Mouse (Mus musculus) megakaryocyte, adult 5-6 weeks (primary cell): ENCODE results near the gene Cenpn. TPM values are rescaled to one million over a fixed set of nuclear protein-coding genes. Genes with fewer than 3 reads are reported as not detected.

Source experiments
- ATAC-seq: 2 replicates; pipeline ENCODE4 v1.8.0; 2016; ENCODE audit warnings: mild to moderate bottlenecking, inconsistent platforms; ENCODE audit not compliant: poor library complexity, severe bottlenecking
- total RNA-seq, 2 experiments: library from RNA; stranded (forward) in 1 of 2; stranded (reverse) in 1 of 2; fragments of 153-499, 151-499 nt in 1 of 2; fragments of 221-1000, 200-1000 nt in 1 of 2; gene quantifications; 2 replicates each; pipeline versions ENCODE4 v1.2.3 to v1.2.4; 2015 to 2017

Cenpn gene
- total RNA-seq (2015) (26.9 and 35.6 TPM in 2 replicates), total RNA-seq (2017) (35.7 and 36.8 TPM in 2 replicates)

DNA sequence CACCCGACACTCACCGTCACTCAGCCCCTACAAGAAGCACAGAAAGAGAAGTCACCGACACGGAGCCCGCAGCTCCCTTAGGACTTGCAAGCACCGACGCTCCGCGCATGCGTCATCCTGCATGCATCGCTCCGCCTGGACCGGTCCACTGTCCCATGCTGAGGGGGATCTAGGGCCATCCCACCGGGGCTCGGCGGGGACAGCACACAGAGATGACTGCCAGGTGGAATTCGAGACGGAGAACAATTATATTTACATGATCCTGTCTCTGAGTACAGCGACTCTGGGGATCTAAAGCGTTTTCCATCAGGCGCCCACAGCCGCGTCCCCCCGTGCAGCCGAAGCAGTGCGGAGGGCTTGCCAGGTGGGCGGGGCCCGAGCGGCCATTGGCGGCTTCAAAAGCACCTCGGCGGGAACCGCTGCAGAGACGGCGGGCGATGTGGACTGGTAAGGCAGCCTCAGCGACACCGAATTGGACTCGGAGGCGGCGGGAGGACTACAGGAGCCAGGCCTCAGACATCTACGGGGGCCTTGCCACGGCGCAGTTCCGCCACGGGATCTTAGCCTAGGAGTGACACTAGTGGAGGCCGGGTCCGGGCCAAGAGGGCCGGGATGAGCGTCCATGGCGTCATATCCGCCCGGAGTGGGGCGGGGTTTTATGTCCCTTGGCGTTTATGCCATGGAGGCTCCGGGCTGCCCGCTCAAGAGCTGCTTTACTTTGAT, at the start of gene Cenpn, which contains the start of gene Cmc2:
TSS of gene Cenpn (plus strand) at position 394 of the 723 bp plus-strand sequence.
TSS of gene Cmc2 (minus strand) at position 119 of the 723 bp plus-strand sequence.
- peak; percentile 85 for ATAC-seq

DNA sequence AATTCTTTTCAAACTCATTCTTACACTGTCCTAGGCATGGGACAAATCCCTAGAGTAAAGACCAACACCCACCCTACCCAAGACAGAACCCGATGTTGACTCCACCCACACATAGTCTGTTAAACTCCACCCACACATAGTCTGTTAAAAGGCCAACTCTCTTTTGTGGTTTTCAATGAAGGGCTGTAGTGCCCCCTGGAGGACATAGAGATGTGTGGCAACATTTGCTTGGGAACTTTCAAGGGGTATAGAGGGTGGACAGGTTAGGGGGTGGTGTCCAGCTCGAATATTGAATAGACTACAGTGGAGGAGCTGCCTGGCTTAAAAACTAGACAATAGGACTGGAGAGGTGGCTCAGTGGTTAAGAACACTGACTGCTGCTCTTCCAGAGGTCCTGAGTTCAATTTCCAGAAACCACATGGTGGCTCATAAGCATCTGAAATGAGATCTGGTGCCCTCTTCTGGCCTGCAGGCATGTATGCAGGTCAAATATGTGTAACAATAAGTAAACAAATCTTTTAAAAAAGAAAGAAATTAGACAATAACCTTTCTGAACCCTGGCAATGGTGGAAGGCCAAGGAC, 48.7 kb upstream of the Cenpn start:
- peak; percentile 30; the same call in 1 of the 2 replicates for ATAC-seq

- no peak for ATAC-seq
Measured at GRCm38 (mm10) chr8:116873586-116873985, 47.9 kb upstream of the Cenpn start.

DNA sequence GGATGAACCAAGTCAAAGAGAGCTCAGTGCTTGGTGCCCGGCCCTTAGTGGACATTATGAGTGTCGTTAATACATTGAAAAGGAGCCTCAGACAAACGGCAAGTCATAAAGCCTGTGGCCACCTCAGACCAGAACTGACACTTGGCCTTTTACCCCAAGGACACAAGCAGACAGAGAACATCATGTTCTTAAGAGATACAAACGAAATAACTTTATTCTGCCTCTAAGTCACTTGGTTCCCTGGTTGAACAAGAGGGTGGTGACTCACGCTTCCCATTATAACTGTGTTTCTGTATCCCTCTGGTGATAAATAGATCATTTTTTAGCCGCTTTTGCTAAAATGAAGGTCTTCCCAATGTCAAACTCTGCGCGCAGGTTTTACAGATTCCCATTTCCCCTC, 47.5 kb upstream of the Cenpn start:
- ATAC-seq: no peak

- ATAC-seq: no peak
Measured at GRCm38 (mm10) chr8:116875798-116876450, 45.6 kb upstream of the Cenpn start.

- no peak for ATAC-seq
Measured at GRCm38 (mm10) chr8:116881396-116881795, 40.1 kb upstream of the Cenpn start.

- ATAC-seq: no peak
Measured at GRCm38 (mm10) chr8:116887813-116888212, 33.7 kb upstream of the Cenpn start.

GRCm38 (mm10) chr8:116891446-116891845, 30.1 kb upstream of the Cenpn start:
- no peak for ATAC-seq

- ATAC-seq: no peak
Measured at GRCm38 (mm10) chr8:116892130-116892529, 29.4 kb upstream of the Cenpn start.

DNA sequence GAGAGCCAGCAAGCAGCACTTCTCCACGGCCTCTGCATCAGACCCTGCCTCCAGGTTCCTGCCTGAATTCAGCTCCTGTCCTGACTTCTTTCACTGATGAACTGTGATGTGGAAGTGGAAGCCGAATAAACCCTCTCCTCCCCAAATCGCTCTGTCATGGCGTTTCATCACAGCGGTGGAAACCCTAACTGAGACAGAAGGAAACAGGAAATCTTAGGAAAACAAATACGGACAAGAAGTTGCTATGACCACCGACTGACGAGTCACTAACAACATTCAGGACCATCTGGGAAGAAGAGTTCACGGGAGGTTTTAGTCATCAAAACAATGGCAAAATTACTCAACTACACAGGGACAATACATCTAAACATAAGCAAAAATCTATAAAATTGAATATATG, 28.9 kb upstream of the Cenpn start:
- ATAC-seq: peak; percentile 45

DNA sequence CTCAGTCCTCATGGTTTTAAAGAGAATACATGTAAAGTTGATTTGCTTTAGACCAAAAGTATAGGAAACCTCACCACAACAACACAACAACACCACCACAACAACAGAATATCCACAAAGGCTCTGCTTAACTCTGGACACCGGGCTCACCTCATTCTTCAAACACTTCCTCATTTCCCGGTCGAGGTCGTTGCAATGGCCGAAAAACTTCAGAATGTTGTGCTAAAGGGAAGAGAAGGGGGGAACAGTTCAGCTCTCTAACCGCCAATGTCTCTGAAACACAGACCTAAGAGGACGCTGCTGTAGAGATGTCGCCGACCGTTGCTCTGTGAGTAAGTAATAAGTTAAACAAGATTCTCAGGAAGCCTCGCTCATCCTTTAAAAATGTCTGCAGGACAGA, 27.6 kb upstream of the Cenpn start:
- peak; percentile 43; the same call in 1 of the 2 replicates for ATAC-seq

GRCm38 (mm10) chr8:116895521-116895920, 26.0 kb upstream of the Cenpn start:
- no peak for ATAC-seq

GRCm38 (mm10) chr8:116904736-116905135, 16.8 kb upstream of the Cenpn start:
- ATAC-seq: no peak

DNA sequence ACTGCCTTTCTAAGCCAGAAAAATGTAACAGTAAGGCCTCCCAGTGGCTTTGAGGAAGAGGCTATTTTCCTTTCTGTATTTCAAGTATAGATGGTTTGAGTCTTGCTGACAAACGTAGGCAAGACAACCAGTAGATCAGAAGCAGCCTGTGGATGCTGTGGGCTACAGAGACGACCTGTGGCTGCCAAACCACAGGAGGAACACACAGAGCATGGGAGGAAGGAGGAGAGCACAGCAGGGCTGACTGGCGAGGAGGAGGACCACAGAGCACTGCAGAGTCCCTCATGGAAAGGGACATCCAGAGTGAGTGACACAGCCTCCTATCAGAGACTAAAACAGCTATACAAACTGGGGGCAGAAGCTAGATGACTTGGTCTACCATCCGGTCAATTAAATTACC, 16.3 kb upstream of the Cenpn start:
- ATAC-seq: peak; percentile 51

DNA sequence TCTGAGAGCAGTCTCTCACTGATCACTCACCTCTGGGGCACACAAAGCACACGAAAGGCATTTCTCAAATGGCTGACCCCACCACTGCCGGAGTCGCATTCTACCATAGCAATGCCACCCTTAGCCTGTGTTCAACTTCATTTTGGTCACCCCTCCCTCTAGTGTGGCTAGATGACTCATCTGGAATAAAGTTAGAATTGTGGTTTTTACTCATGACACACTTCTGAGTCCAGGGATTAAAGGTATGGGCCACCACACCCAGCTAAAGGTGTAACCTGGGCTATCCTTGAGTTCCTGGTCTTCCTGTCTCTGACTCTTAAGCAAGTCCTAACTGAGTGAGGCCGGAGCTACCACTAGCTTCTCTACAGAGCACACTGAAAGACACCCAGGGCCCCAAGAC, 15.7 kb upstream of the Cenpn start:
- ATAC-seq: no peak

- ATAC-seq: peak; percentile 64
Measured at GRCm38 (mm10) chr8:116921005-116921336, 559 bp upstream of the Cenpn start.

DNA sequence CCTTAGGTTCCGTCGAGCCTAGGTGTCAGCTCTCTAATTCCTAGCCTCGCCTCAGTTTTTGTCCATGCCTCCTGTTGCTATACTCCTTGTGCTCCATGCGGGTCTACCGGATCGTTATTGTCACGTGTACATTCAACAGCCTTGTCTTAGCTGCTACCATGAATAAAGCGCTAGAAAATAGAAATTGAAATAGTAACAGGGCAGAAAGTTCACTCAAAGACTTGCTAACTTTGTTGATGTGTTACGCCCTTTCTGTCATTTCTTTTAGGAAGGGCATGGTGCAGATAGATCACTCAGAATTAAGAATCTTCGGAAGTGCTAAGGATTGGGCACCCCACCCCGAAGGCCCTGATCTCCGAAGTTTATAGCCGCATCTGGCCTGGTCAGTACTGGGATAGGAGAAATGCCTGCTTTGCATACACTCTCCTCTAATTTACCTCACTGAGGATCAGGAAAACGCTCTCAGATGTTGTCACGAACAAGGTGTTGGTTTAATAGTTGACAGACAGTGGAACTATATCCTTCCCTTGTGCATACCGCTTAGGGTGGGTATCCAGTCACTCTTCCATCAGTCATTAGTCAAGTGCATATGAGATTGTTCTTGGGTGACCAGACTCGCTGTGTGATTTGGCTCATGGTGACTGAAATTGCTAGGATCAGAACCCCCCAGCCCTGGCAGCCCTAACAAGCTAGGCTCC, 679 bp downstream of the Cenpn start:
- ATAC-seq: no peak

DNA sequence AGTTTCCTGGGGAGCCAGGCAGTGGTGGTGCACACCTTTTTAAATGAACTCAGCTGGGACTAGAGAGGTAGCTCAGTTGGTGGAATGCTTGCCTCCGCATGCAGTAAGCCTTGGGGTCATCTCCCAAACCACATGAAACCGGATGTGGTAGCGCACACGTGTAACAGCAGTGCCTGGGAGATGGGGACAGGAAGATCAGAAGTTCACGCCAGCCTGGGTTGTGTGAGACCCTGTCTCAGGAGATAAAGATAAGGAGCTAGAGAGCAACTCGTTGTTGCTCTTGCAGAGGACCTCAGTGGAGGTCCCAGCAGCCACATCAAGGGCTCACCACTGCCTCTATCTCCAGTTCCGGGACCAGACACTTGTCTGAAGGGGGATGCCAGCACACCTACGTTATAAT, 2.0 kb downstream of the Cenpn start:
- no peak for ATAC-seq

DNA sequence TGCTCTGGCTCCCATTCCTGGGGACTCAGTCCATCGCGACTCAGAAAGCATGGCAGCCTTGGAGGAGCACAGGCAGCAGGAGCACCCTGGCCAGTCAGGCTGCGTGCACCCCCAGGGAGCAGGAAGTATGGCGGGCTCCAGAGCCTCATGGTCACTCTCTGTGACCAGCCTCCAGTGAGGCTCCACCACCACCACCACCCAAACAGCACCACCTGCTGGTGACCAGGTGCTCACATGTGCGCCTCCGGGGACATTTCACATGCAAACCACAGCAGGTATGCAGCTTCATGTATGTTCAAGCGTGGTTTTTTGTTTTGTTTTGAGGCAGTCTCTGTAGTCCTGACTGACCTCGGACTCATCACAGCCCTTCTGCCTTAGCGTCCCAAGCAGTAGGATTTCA, 6.3 kb downstream of the Cenpn start:
- peak; percentile 86 for ATAC-seq

DNA sequence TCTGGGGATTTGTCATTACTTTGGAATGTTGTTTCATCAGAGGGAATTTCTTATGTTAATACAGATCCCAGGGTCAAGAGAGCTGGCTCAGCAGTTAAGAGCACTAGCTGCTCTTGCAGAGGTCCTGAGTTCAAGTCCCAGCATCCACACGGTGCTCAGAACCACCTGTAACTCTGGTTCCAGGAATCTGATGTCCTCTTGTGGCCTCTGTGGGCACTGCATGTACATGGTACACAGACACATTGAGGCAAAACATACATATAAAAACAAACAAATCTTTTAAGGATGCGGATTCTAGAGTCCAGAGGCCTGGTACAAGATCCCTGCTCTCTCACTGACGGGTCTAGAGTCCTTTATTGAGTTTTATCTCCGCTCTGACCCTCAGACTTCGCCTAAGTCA, 7.1 kb downstream of the Cenpn start:
- no peak for ATAC-seq

DNA sequence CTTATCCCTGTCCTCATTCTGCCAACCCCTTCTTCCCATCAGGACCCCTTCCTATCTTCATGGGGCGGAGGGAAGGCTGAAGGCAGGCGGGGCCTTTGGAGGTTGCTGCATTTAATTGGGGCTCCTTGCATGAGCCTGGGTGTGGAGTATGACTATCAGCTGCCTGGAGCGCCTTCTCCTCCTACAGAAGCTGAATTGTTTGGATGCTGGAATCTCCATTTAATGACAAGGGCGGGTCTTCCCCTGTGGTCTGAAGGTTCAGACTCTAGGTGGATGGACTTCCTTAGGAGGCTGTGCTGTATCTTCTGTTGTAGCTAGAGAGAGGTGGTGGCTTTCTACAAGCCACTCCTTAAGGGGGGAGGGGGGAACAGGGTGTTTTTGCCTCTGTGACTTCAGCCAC, 13.4 kb downstream of the Cenpn start:
- ATAC-seq: no peak
